Mouse (Mus musculus) neural tube, embryonic 12.5 days (tissue): ENCODE results near the gene Hivep3. TPM values are rescaled to one million over a fixed set of nuclear protein-coding genes. Genes with fewer than 3 reads are reported as not detected.

Experiments used
- ATAC-seq: fragments of 200-750 bp; cut with Nextera tagmentation; 2 replicates; pipeline ENCODE4 v1.8.0; 2017; ENCODE audit warnings: low read depth, mild to moderate bottlenecking, moderate TSS enrichment, moderate library complexity; ENCODE audit not compliant: low FRiP score
- H3K27ac ChIP-seq: fragments of 300-500 bp; sonication (generic); 2 replicates; pipeline ENCODE4 v1.5.1; 2016
- H3K27me3 ChIP-seq: fragments of 300-500 bp; sonication (generic); replicated peaks from 2 replicates; pipeline ENCODE4 v1.6.1; 2016; ENCODE audit warnings: mild to moderate bottlenecking
- H3K36me3 ChIP-seq: fragments of 300-500 bp; sonication (generic); 2 replicates; pipeline ENCODE4 v1.6.1; 2016; ENCODE audit warnings: mild to moderate bottlenecking
- H3K4me1 ChIP-seq: fragments of 300-500 bp; sonication (generic); 2 replicates; pipeline ENCODE4 v1.6.1; 2016
- H3K4me2 ChIP-seq: fragments of 300-500 bp; sonication (generic); replicated peaks from 2 replicates; pipeline ENCODE4 v1.6.1; 2016; ENCODE audit warnings: mild to moderate bottlenecking
- H3K4me3 ChIP-seq: fragments of 300-500 bp; sonication (generic); 2 replicates; pipeline ENCODE4 v1.5.1; 2016
- H3K9ac ChIP-seq: fragments of 300-500 bp; sonication (generic); 2 replicates; pipeline ENCODE4 v1.6.1; 2016; ENCODE audit warnings: mild to moderate bottlenecking
- H3K9me3 ChIP-seq: fragments of 300-500 bp; sonication (generic); 2 replicates; pipeline ENCODE4 v1.6.1; 2016; ENCODE audit warnings: mild to moderate bottlenecking
- WGBS: fragments of 180-500 bp; shearing (Covaris S2); methylation state at CpG from one replicate; pipeline ENCODE4 v1.1.7; 2016; 5-methylcytosine and 5-hydroxymethylcytosine counted together
- polyA plus RNA-seq: library from polyadenylated mRNA; unstranded; fragments of >200 nt; fragmentation: Nextera tagmentation; extraction: Ambion mirVana; gene quantifications from 2 replicates; pipeline ENCODE4 v1.2.1, GENCODE M21; 2016

Hivep3 gene
- polyA plus RNA-seq, 1 experiment from 2014 or later = 11.9 TPM

DNA sequence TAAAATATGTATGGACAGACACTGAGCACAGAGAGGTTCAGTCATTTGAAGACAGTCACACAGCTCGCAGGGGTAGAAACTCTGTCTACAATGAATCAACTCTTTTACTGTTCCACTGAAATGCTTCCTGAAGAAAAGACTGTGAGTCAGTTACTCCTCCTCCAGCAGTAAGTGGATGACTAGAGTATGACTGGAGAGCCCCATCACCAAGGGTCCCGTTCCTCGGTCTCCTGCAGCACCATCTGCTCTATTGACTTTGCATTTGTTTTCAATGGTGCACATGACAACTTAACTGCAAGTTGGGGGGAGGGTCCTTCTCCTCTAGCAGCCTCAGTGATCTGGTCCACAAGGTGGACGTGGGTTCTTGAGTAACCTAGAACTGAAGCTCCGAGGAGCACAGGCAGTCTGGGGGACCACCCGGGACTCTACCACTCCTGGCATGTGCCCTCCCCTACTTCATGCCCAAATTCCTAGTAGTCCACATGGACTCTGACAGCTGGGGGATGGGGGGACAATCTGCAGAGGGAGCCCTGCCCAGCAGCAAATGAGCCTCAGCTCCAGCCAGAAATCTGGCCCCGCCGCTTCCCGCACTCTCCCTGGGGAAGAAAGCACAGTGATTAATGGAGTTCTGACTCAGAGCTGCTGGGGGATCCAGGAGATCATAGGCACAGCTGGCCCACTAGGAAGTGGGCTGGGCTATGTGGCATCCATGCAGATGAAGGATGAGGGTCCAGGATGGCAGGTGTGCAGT lies 333.4 kb downstream of the Hivep3 start:
- Histone ChIP-seq H3K4me1 (peaks cover 5% of the 10 kb centered on the region), H3K4me2 (no peak overlapping the region), H3K9ac (no peak overlapping the region), H3K4me3 (no peak overlapping the region), H3K36me3 (no peaks in the 10 kb centered on the region), H3K9me3 (no peaks in the 10 kb centered on the region), H3K27me3 (no peaks in the 10 kb centered on the region), H3K27ac (no peak overlapping the region)
- ATAC-seq = no peak
- WGBS = 62% methylated on average over 9 of the region's 9 CpGs

DNA sequence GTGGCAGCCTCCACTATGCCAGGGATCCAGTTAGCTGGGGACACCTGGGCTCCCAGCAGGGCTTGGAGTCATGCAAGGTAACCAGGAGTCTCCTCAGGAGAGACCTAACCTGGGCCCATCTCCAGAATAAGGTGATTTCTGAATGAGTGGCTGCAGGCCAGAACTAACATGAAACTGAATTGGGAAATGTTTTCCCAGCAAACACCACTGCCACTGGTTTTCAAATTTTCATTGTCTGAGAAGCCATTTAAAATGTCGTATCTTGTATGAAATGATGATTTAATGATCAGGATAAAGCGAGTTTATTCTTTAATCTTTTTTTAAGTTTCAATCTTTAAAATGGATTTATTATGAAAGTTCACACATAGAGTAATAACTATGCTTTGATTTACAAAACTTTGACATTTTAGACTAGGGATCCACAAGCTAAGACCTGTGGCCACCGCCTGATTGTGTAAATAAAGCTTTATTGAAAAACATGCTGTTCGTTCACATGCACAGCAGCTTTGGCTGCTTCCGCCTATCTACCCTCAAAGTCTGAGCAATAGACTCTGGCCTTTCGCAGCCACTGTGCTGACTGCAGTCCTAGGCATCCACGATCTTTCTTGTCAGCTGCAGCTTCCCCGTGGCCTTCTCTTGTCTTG lies 334.1 kb downstream of the Hivep3 start:
- Histone ChIP-seq H3K27ac (no peak overlapping the region), H3K27me3 (no peaks in the 10 kb centered on the region), H3K9me3 (no peaks in the 10 kb centered on the region), H3K9ac (no peak overlapping the region), H3K4me2 (no peak overlapping the region), H3K36me3 (no peaks in the 10 kb centered on the region), H3K4me1 (peaks cover 5% of the 10 kb centered on the region), H3K4me3 (no peak overlapping the region)
- WGBS = 87% methylated on average over 8 of the region's 8 CpGs
- no peak for ATAC-seq

DNA sequence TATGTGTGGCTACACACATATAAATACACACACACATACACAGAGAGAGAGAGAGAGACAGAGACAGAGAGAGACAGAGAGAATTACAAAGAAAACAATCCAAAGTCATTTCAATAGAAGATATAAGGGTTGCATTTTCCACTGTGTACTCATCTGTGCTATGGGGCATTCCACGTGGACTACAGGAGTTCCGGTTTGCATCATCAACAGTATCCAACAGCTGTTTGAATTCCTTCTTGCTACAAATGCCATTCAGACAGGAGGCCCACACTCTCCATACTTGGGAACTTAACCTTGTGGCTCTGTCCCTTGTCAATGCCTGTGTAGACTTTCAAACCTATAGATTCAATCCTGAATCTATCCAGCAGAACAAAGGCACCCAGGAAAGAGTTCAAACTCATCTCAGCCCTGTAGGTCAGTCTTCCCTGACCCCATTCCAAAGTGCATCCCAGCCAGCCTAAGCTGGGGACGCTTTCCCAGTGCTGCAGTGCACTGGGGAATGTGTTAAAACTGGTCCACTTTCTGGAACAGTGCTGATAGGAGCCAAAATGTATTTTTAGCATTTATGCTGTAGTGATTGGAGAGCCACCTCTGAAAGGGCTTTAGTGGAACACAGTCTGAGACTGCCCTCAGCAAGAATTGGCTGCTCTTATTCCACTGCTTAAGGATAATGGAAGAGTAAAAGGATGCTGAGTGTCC lies 335.4 kb downstream of the Hivep3 start:
- no peak overlapping the region for H3K4me2 ChIP-seq
- no peak for ATAC-seq
- 78% methylated on average over 3 of the region's 3 CpGs for WGBS

DNA sequence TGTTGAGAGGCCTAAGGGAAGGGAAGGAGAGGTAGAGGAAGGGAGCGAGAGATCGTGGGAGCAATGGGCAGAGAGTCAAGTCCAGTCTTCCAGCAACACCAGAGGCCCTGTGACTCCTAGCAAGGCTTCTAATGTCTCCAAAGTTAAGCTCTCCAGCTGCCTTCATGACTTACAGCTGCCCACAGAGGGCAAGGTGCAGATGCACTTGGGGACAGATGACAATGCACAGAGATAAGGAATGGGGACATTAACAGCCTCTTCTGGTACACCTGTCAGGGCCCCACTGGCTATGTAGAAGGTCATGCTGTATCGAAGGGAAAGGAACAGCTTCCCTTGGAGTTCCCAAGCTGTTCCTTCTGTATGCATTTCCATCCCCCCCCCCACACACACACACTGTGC lies 336.0 kb downstream of the Hivep3 start:
- ATAC-seq = no peak
- Histone ChIP-seq H3K36me3 (no peaks in the 10 kb centered on the region), H3K4me1 (peaks cover 9% of the 10 kb centered on the region), H3K4me3 (no peak overlapping the region), H3K4me2 (no peak overlapping the region), H3K9ac (no peak overlapping the region), H3K9me3 (no peaks in the 10 kb centered on the region), H3K27me3 (no peaks in the 10 kb centered on the region), H3K27ac (no peak overlapping the region)
- 83% methylated on average over 3 of the region's 3 CpGs for WGBS

More for the DNA sequence above, 335.4 kb downstream of the Hivep3 start:
- Histone ChIP-seq H3K9me3 (no peaks in the 10 kb centered on the region), H3K27me3 (no peaks in the 10 kb centered on the region), H3K27ac (no peak overlapping the region), H3K4me3 (no peak overlapping the region), H3K9ac (no peak overlapping the region), H3K36me3 (no peaks in the 10 kb centered on the region), H3K4me1 (peaks cover 6% of the 10 kb centered on the region)

DNA sequence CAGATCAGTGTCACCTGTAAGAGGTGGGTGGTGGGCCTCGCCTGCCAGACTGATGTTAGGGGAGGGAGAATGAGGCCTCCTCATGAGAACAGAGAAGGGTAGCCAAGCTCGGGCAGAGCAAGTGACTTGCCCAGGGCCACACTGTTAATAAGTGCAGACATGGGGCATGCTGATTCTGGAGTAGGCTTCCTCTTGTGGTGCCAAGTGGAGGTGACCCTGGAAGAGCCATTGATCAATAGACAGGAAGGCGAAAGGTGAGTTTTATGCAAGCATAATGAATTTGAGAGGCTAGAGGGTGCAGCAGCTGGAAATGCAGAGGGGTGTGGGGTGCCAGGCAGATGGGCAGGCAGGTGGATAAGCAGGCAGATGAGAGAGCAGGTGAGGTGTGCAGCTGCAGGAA lies 337.8 kb downstream of the Hivep3 start:
- Histone ChIP-seq H3K9me3 (no peaks in the 10 kb centered on the region), H3K27ac (no peak overlapping the region), H3K4me3 (no peak overlapping the region), H3K4me1 (peaks cover 9% of the 10 kb centered on the region), H3K4me2 (no peak overlapping the region), H3K27me3 (no peaks in the 10 kb centered on the region), H3K9ac (no peak overlapping the region), H3K36me3 (no peaks in the 10 kb centered on the region)
- ATAC-seq = no peak
- WGBS = 77% methylated on average over 3 of the region's 3 CpGs

DNA sequence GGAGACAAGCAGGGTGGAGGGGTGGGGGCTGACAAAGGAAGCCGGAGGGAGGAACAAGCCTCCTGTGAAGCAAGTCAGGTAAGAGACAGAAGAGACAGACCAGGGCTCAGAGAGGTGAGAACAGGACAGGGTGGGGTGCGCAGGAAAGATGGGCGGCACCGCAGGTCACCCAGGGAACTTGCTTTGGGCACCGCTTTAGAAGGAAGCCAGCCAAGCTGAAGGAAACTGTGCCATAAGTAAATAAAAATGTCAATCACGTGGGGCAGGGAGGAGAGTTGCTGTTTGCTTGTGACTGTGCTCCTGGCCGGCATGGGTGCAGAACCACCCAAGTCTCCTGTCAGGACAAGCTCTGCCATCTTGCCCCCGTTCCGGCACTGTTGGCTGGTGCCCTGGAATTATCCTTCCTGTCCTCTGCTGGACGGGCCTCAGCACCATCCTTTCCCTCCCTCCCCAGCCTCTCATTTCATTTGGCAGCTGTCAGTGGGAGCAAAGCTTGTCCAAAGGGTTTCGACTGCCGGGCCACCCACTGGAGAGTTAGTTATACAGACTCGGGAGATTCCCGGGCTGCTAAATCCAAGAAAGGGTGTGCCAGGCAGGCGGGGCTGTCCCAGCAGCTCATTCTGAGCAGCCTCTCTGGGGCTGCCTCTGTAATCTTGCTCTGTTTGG lies 338.4 kb downstream of the Hivep3 start:
- Histone ChIP-seq H3K4me3 (no peak overlapping the region), H3K27ac (no peak overlapping the region), H3K4me2 (no peak overlapping the region), H3K9ac (no peak overlapping the region), H3K36me3 (no peaks in the 10 kb centered on the region), H3K27me3 (no peaks in the 10 kb centered on the region), H3K9me3 (no peaks in the 10 kb centered on the region), H3K4me1 (peaks cover 9% of the 10 kb centered on the region)
- 57% methylated on average over 15 of the region's 15 CpGs for WGBS
- ATAC-seq = no peak

DNA sequence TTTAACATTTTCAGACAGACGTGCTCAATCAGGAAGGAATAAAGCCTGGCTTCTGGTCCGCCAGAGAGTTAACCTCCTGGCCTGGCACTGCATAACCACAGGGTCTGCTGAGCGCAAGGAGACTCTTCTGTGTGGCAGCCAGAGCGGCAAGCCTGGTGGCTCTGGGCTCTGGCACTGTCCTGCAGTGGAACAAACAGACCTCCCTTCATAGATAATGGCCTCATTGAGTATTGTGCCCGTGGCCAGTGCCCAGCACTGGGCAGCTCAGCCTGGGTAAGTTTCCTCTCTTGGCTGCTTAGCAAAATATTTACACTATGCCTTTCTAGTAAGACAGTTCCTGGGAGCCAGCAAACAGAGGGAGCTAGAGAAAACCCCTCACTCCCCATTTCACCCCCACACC lies 340.5 kb downstream of the Hivep3 start:
- Histone ChIP-seq H3K9me3 (no peaks in the 10 kb centered on the region), H3K4me3 (no peak overlapping the region), H3K27ac (no peak overlapping the region), H3K4me1 (0 out of 2 replicates have a peak, but pooled peaks cover 4% of the 10 kb centered on the region), H3K36me3 (no peaks in the 10 kb centered on the region), H3K9ac (no peak overlapping the region), H3K27me3 (no peaks in the 10 kb centered on the region), H3K4me2 (no peak overlapping the region)
- no peak for ATAC-seq
- WGBS = 64% methylated on average over 5 of the region's 5 CpGs

DNA sequence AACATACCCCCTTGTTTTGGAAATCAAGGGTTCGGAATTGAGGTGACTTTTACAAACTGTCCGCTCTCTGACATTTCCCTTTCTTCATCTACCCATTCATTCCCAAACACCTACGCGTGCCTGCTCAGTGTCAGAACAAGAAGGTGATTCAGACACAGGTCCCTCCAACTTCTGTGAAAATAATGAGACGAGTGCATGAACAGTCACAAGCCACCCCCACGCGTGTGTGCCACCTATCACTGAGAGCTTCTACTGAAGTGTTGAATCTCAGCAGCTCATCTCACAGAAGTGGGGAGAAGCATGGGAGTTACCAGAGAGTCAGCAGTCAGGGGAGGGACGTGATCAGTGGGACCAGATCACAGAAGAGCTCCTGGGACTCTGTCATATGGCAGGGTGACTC lies 343.7 kb downstream of the Hivep3 start:
- Histone ChIP-seq H3K4me2 (no peak overlapping the region), H3K9me3 (no peaks in the 10 kb centered on the region), H3K36me3 (no peaks in the 10 kb centered on the region), H3K27ac (no peak overlapping the region), H3K4me1 (0 out of 2 replicates have a peak, but pooled peaks cover 4% of the 10 kb centered on the region), H3K9ac (no peak overlapping the region), H3K27me3 (no peaks in the 10 kb centered on the region), H3K4me3 (no peak overlapping the region)
- WGBS = 91% methylated on average over 8 of the region's 8 CpGs
- ATAC-seq = no peak

DNA sequence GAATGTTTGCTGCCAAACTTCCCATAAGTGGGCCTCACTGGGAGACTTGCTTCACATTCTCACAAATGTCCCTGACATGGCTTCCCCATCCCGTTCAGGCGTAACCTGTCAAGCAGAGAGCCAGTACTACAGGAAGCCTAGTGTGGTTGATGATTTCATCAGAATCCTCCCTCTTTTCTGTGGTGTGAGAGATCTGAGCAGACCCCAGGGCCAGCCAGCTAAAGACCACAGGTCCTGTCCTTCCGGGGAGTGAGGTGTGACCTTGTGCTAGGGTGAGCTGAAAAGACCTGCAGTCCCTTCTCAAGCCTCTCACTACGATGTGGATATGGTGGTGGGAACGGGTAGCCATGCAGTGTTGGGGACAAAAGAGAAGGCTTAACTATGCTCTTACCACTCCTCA lies 348.9 kb downstream of the Hivep3 start:
- Histone ChIP-seq H3K9me3 (no peaks in the 10 kb centered on the region), H3K9ac (no peak overlapping the region), H3K27me3 (no peaks in the 10 kb centered on the region), H3K36me3 (no peaks in the 10 kb centered on the region), H3K4me1 (no peaks in the 10 kb centered on the region), H3K4me3 (no peak overlapping the region), H3K4me2 (no peak overlapping the region), H3K27ac (no peak overlapping the region)
- 87% methylated on average over 5 of the region's 5 CpGs for WGBS
- ATAC-seq = no peak

DNA sequence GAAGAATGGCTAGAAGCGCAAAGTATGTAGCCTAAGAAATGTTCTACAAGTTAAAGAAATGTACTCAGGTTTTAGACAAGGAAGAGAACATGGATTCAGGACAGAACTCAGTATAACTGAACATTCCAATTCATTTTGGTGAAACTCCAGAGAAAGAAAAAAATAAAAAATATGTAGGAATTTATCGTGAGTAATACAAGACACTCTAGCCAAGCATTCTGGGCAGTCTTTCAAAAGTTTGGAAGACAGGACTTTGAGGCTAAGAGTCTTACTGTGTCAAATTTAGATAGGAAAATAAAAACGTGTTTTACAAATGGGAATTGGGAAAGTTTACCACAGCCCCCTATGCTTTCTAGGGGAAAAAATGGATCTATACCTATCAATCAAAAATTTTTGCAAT lies 350.1 kb downstream of the Hivep3 start:
- Histone ChIP-seq H3K4me2 (no peak overlapping the region), H3K27me3 (no peaks in the 10 kb centered on the region), H3K4me1 (no peaks in the 10 kb centered on the region), H3K9me3 (no peaks in the 10 kb centered on the region), H3K27ac (no peak overlapping the region), H3K9ac (no peak overlapping the region), H3K4me3 (no peak overlapping the region), H3K36me3 (no peaks in the 10 kb centered on the region)
- no peak for ATAC-seq
- 90% methylated on average over 3 of the region's 3 CpGs for WGBS

DNA sequence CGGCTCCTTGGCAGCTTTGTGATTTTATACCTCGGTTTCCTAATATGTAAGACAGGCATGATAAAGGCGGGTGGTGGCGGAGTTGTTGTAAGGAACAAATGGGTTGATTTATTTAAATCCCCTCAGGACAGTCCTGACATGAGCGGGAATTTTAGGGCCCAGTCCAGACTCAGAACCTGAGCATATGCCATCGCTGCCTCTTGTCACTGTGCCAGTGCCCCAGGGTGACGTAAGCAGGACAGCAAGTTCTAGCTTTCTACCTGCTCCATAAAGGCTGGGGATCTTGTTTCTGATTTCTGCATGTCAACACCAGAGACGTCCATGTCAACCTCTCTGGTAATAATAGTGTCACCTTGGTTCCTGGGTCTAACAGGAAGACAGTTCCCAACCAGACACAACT lies 356.0 kb downstream of the Hivep3 start:
- Histone ChIP-seq H3K4me3 (no peak overlapping the region), H3K27me3 (no peaks in the 10 kb centered on the region), H3K9ac (no peak overlapping the region), H3K4me1 (no peaks in the 10 kb centered on the region; the same call in 1 of the 2 replicates), H3K9me3 (no peaks in the 10 kb centered on the region), H3K4me2 (no peak overlapping the region), H3K36me3 (no peaks in the 10 kb centered on the region), H3K27ac (no peak overlapping the region)
- 85% methylated on average over 8 of the region's 8 CpGs for WGBS
- no peak for ATAC-seq
